Mouse (Mus musculus): ENCODE measurements around the gene Lgr6.

Gene Lgr6

DNA sequence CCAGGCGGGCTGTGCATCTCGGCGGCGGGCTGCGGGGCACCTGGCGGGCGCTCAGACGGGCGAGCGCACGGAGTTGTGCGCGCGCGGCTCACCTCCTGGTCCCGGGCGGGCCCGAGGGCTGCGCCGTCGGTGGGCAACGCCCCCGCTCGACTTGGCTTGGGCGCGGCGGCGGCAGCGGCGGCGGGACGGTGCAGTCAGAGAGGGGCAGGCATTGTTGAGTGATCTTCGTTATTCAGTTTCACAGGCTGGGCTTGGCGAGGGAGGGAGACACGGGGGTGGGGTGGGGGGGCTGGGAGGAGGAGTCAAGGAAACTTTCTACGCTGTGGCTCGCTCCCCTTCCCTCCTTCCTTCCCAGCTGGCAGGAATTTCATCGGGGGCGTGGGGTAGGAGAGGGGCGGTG, at the start of gene Lgr6:
TSS of gene Lgr6 (minus strand) at position 153 of the 400 bp plus-strand sequence.
- DNase-seq = no peak

DNA sequence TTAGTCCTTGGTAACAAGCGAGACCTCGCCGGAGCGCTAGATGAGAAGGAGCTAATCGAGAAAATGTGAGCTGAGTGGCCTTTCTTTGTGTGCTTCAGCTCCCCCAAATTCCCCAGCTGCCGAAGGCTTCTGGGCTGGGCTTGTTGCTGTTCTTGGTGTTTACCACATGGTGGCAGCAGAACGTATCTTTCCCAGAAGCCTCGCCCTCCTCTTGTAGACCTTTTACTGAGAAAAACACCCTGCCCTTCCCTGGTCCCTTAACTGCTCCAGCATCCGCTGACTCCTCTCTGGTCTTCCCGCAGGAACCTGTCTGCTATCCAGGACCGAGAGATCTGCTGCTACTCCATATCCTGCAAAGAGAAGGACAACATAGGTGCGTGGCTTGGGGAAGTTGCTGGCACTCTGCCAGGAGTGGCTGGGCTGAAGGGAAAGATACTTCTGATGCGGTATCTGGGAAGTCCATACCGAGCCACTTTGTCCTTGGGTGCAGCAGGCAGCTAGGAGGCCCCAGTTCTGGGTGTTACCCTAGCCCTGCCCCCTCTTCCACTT, 49.4 kb upstream of the Lgr6 start:
- no peak for DNase-seq

DNA sequence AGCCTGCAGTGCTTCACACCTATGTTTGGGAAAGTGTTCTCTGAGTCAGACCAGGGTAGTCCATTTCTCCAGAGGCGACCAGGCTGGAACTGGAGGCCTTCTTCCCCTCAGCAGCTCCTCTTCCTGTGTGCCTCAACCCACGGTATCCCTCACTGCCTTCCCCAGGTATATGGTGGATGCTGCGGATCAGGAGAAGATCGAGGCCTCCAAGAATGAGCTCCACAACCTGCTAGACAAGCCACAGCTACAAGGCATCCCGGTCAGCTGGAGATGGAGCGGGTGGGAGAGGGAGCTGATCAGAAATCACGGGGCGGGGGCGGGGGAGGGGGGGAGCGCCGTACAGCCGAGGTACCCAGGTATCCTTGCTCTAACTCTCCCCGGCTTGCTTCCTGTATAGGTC, 48.9 kb upstream of the Lgr6 start:
- DNase-seq = no peak

- DNase-seq = no peak
Observed at GRCm38 (mm10) chr1:135148996-135149395, 43.9 kb upstream of the Lgr6 start.

DNA sequence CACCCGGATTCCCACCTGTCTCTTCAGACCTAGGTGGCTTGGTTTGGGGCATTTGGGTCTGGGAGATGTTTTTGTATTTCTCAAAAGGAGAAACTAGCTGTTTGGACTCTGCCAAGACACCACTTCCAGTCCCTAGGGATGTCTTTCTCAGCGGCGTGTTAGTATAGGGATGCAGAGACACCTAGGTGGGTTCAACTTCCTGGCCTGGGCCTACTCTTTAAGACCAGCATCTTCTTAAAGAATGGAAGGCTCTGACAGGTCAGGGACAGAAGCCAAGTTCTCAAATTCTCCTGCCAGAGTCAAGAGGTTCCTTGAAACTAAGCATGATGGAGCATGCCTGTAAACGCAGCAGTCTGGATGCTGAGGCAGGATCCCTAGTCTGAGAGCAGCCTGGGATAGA, 43.4 kb upstream of the Lgr6 start:
- DNase-seq = no peak

DNA sequence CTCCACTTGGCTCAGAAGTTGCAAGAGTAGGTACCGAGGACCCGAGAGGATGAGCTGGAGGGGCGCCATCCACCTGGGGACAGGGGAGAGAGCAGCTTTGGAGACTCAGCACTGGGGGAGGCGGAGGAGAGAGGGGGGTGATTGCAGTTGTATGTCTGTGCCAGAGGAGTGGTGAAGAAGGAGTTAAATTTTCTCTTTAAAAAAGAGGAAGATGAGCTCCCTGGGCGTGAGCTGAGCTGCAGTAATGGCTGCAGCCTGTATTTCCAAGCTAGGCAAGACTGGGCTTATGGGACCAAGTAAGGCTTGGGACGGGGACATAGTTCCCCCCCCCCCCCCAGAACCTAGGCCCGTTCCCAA, 42.6 kb upstream of the Lgr6 start:
- no peak for DNase-seq

GRCm38 (mm10) chr1:135146946-135147701, 42.0 kb upstream of the Lgr6 start:
- DNase-seq = peak; percentile 66 to 69

DNA sequence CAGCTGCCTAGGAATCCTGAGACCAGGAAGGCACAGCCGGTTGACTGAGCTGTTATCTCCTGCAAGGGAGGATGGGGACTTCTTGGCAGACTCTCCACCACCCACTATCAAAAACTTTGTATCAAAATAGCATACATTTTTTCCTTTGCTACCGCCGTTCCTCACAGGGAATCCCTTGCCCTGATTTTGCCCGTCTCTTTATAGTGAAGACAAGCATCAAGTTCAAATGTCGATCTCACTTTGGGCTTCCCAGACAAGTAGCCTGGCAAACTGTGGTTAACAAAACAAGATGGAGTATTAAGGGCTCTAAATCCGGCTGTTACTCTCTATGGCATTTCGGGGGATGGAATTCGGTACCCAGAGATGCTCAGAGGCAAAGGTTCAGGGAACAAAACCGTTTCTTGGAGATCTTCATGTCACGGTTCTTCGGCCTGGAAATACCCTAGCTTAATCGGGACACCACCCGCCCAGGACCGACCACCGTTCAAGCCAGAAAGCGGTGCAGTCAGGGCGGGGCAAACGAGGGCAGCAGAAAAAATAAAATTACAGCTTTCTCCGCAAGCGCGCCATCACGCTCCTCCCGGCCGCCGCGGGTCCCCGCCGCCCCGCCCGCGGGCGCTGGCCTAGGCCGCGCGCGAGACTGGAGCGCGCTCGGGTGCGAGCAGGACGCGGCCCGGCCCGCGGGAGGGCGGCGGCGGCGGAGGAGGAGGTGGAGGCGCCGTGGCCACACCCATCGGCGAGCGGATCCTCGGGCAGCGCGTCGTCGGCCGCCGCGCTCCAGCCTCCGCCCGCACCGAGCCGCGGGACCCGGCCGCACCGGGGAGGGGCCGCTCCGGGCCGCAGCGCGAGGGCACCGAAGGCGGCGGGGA, 41.2 kb upstream of the Lgr6 start, which contains the start of gene Arl8a:
TSS of gene Arl8a (plus strand) at position 748 of the 869 bp plus-strand sequence.
- DNase-seq = peak; percentile 61 to 72

GRCm38 (mm10) chr1:135143940-135144339, 38.9 kb upstream of the Lgr6 start:
- no peak for DNase-seq

DNA sequence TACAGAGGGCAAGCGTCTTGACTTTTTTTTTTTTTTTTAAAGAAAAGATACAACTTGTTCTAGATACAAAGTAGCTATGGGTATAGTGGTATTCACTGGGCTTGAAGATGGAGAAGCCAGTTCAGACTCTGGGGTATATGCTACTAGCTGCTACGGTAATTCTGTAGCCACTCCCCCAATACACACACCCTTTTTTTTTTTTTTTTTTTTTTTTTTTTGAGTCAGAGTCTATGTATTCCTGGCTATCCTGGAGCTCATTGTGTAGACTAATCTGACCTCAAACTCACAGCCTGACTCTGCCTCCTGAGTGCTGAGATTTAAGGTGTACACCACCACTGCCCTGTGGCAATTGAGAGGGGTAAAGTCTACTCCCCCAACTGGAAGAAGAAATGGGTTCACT, 37.4 kb upstream of the Lgr6 start:
- DNase-seq = no peak

GRCm38 (mm10) chr1:135139906-135140305, 34.8 kb upstream of the Lgr6 start:
- DNase-seq = no peak

DNA sequence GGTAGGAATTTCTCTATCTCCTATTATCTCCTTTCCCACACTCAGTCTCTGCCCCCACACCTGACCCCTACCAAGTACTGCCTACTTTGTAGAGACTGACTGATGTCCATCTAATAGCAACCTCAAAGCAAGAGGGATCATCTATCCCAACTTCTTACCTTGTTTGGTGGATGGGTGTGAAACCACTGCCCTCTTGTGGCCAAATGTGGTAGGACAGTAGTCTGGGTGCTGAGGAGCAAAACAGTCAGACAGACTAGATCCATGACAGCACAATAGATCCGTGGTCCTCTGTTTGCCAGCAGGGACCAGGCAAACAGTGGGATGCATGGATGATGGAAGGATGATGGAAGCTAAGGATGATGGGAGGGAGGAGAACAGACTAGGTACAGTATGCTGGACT, 31.4 kb upstream of the Lgr6 start:
- peak in 1 of 2 experiments; percentile 47 for DNase-seq

DNA sequence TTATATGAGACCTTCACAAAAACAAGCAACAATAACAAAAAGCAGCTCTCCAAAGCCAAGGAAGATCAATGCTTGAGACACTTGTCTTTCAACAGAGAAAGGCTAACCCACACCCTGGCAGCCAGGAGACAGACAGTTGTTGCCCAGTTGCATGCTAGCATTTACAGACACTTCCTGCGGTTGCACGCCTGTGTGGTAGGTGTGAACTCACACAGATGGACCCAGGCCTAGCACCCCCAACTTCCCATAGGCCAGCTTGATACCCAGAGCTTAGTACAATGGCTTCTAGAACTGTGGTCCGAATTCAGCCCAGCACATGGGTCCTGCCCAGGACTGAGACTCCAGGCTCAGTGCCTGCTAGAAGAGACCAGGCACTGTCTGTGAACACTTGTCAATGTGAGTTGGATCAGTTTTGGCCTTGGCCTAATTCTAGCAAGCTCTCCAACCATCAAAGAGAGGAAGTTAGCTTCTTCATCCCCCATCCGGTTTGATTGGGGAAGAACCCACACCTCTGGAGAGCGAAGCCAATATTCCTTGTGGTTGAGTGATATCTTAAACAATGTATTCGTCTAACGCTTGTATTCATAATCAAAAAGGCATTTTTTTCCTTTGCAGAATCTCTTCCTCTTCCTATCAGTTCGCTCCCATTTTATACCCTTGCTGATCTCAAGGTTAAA, 30.2 kb upstream of the Lgr6 start:
- DNase-seq = no peak

GRCm38 (mm10) chr1:135133678-135134435, 28.8 kb upstream of the Lgr6 start:
- peak; percentile 50 to 70 for DNase-seq

- peak; percentile 82 to 90 for DNase-seq
Observed at GRCm38 (mm10) chr1:135132893-135133369, 27.9 kb upstream of the Lgr6 start.

DNA sequence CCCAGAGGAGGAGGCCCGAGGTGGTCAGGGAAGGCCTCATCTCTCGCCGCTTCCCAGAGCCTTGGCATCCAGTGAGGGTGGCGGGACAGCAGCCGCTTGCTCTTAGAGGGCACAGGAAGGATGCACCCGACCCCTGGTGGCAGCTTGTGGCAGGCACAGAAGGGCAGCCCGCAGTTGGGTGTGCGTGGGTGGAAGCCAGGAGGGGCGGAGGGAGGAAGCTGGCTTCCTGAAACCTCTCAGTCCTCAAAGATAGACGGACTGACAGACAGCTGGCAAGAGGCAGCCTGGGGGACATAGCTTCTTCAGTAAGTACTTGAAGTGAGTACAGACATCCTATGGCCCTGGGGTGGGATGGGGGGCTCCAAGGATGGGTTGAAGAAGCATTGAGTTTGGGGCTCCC, 27.4 kb upstream of the Lgr6 start, which contains the start of gene Ptpn7:
TSS of gene Ptpn7 (plus strand) at position 228 of the 400 bp plus-strand sequence.
- peak; percentile 93 to 95 for DNase-seq

DNA sequence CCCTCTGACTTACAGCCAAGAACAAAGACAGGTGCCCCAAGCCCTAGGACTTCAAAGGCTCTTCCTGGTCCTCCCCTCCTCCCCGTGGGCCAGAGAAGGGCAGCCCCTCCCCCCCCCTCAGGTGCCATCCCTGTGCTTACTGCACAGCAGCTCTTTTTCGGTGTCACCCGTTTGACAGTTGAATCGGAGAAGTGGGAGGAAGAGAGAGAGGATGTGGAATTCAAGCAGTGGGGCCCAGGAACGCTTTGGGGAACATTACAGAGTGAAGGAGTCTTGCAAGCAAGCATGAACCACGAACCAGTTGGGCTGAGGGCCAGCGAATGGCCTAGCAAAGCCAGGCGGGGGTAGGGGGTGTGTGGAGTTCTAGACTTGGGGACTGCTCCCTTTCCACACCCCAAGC, 26.5 kb upstream of the Lgr6 start:
- DNase-seq = peak; percentile 45 to 60

DNA sequence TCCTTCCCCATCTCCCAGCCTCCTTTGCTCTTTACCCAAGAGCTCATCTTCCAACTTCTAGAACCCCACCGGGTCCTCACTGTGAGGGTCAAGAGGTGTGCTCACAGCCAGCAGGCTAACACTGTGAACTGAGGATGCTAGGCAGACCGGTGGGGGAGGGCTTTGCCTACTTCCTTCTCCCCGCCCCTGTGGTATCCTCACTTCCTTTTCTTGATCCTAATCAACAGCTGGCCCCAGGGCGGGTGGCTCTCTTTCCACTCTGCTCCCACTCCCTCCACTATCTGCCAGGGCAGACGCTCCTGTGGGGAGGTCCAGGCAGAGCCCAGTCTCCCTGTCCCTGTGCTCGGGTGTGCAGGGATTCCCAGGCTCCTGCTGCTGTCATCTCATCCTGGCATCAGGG, 26.0 kb upstream of the Lgr6 start:
- peak; percentile 73 to 82 for DNase-seq

DNA sequence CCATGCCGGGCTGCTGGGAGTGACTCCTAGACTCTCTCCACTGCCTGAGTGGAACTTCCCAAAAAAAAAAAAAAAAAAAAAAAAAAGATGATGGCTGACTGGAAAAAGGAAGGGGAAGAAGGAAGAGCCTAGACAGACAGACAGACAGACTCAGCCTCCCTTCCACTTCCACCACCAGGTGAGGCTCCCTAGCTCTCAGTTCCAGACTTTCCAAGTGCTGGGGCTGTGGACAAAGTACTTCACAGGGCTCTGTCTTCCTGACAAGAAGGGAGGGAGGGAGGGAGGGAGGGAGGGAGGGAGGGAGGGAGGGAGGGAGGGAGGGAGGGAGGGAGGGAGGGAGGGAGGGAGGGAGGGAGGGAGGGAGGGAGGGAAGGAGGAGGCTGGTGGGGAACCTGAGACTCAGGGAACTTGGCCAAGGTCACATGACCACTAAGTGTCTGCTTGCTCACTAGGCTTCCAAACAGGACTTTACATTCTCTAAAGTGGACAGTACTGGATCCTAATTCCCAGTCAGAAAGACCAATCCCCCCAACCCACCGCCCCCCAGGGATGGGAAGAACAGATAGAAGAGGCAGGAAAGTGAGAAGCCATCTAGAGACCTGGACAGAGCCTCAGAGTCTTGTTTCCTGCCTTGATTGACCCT, 25.4 kb upstream of the Lgr6 start:
- DNase-seq = no peak

- DNase-seq = peak in 1 of 2 experiments; percentile 62
Observed at GRCm38 (mm10) chr1:135129543-135130183, 24.6 kb upstream of the Lgr6 start.

DNA sequence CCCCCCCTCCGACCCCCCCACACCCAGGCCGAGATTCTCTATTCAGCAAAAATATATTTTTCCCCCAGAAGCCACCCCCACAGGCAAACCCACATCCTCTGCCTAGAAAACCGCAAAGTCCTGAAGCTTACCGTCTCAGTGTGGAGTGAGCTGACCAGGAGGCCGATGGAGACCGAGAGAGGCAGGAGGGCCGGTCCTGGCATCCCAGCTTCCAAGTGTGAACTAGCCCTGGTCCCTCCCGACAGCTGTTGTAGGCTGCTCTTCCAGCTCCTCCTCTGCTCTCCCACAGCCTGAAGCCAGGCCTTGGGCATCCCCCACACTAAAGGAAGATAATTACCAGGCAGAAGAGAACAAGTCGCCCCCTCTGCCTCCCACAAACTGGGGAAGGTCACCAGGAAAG, 23.9 kb upstream of the Lgr6 start:
- no peak for DNase-seq

Measured in thymus, adult 18-20 months (tissue).